Mouse (Mus musculus): Measurements from ENCODE around the gene Ubl7. TPM values are rescaled to one million over a fixed set of nuclear protein-coding genes. Genes with fewer than 3 reads are reported as not detected.

Gene Ubl7
- 10 to 100 TPM; 68.5 to 72.6 TPM for total RNA-seq (2023)

DNA sequence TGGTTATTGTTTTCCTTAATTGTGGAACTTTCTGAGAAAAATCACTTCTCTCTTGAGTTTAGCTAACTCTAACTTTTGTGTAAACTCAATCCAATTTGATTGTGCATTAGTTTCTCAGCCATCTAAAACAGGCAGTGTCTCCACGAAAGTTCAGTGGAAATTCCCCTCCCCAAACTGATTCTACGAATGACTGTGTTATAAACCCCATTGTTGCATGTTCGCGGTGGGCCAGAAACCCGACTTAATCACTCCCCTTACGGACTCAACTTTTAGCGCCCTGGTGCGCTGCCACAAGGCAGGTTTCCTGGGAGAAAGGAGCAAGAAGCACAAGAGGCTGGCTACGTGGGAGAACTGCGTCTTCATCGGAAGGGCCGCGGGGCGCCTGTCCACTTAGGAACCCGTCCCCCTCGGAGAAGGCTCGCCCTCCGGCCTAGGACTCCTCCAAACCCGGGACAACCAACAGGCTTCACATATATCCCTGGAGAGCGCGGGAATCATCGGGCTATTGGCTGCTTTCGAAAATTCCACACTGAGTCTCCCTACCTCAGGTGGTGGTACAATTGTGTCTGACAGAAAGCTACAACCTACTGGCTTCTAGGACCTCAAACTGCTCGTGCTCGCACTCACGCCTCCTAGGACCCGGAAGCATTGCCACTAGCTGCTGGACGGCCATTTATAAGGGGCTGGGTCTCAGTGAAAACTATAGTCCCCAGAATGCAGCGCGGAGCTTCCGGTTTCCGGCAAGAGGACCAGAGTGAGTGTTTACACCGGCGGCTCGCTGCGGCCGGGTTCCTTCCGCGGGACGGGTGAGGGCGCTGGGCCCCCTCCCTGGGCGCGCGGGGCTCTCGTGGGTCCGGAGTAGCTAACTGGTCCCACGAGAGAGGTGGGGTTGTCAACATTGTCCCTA lies at the start of gene Ubl7:
TSS of gene Ubl7 (plus strand) at position 726 of the 907 bp plus-strand sequence.

DNA sequence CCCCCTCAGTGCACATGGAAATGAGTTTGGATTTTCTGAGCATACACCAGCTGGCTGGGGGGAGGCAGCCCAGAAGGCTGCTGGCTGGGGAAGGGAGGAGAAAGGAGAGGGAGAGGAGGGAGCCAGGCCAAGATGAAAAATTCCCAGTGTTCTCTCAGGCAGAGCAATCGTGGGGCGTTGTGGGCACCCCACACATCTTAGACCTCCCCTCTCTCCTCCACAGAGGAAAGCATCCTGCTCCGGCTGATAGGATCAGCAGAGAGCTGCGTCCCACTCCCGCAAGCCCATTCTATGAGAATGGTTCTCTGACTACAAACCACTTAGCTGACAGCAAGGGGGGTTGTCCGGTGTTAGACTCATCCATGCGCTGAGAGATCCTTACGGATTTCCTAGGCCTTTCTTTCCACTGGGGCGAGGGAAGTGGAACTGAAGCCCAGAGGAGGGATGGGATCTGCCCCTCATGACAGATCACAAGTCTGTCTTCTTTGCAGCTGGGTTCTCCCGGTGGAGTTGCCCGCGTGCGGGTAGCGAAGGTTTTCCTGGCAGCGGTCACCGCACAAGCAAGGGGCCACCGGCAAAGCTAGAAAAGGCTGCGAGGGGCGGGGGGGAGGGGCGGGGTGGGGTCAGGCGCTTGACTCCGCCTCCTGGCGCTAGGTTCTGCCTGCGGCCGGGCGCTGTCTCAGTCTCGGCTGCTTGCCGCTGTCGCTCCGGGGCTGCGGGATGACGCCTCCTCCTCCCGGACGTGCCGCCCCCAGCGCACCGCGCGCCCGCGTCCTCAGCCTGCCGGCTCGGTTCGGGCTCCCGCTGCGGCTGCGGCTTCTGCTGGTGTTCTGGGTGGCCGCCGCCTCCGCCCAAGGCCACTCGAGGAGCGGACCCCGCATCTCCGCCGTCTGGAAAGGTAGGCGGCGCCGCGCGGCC lies 28.9 kb downstream of the Ubl7 start, which contains the start of gene Sema7a:
TSS of gene Sema7a (plus strand) at position 682 of the 918 bp plus-strand sequence.

Other genes starting within 250 kb of the Ubl7 start
- not detected for gene Cyp1a2, start 227.3 kb upstream of the Ubl7 start, total RNA-seq (2023)
- under 1 TPM in 1 of 2 experiments, not detected in 1; 0.20 TPM for gene Cyp1a1, start 223.1 kb upstream of the Ubl7 start, total RNA-seq (2023)
- 10 to 100 TPM; 22.4 to 22.9 TPM for gene Edc3, start 202.4 kb upstream of the Ubl7 start, total RNA-seq (2023)
- 100 to 1,000 TPM; 187 to 199 TPM for gene Clk3, start 145.1 kb upstream of the Ubl7 start, total RNA-seq (2023)
- gene Arid3b, start 74.2 kb upstream of the Ubl7 start, total RNA-seq (2023), result 10 to 100 TPM; 75.8 to 88.6 TPM
- 1 to 10 TPM; 1.0 to 3.0 TPM for gene Sema7a, start 29.1 kb downstream of the Ubl7 start, total RNA-seq (2023)
- under 1 TPM in 1 of 2 experiments, not detected in 1; 0.47 TPM for gene Cyp11a1, start 95.4 kb downstream of the Ubl7 start, total RNA-seq (2023)
- under 1 TPM; 0.52 to 0.92 TPM for gene Stra6, start 152.8 kb downstream of the Ubl7 start, total RNA-seq (2023)
- gene Ccdc33, start 207.8 kb downstream of the Ubl7 start, total RNA-seq (2023), result not detected

All from T-cell, adult 66 days (primary cell).